In genomic region chr1:69768714-69769113, GRCm38 (mm10) we compare ENCODE assay signal across 13 mouse cellular contexts. TPM values are rescaled to one million over a fixed set of nuclear protein-coding genes. Genes with fewer than 3 reads are reported as not detected.
DNase-seq lines count a peak whose midpoint lies in the region; ATAC-seq and TF ChIP-seq lines count a peak whose summit lies in the region.
"Had no signal": no experiment of that assay in that cellular context is flagged by ENCODE, and none has a peak within 500 bp of the region (broad histone marks: within the 10 kb centered on the region; RNA-seq: fewer than 3 reads in every experiment).

No protein-coding gene starts in this region.

- H3K9ac ChIP-seq in heart, embryonic 16.5 days (ENCODE audit: low read length) = no peak overlapping the region
- no peak overlapping the region for H3K9ac ChIP-seq in heart, adult 2 months (ENCODE audit: low read depth, low read length)
- H3K9ac ChIP-seq in intestine, postnatal 0 days (ENCODE audit: low read depth, low read length) = no peak overlapping the region

- 58% methylated on average over 11 of the region's 11 CpGs for WGBS in heart, embryonic 16.5 days
- 55% methylated on average over 11 of the region's 11 CpGs for WGBS in heart, adult 2 months
- WGBS in intestine, postnatal 0 days = 75% methylated on average over 11 of the region's 11 CpGs

- no peaks in the 10 kb centered on the region for H3K79me2 ChIP-seq in heart, adult 2 months (replicated peaks; ENCODE audit: control insufficient read depth, insufficient read depth, low read length)

- no peak for TF ChIP-seq CTCF in heart, adult 2 months (IDR thresholded peaks at IDR 0.05)
- TF ChIP-seq CTCF in intestine, postnatal 0 days (IDR thresholded peaks at IDR 0.05; ENCODE audit: low read depth) = no peak

- no peak for TF ChIP-seq EP300 in heart, adult 2 months (IDR thresholded peaks at IDR 0.05; ENCODE audit: insufficient read depth, low read depth, low read length)

- H3K4me2 ChIP-seq in heart, embryonic 16.5 days (ENCODE audit: low read depth, low read length) = no peak overlapping the region
- H3K4me2 ChIP-seq in intestine, postnatal 0 days (replicated peaks; ENCODE audit: low read depth) = no peak overlapping the region

- ATAC-seq in heart, embryonic 16.5 days (replicated peaks; ENCODE audit: extremely low read depth, insufficient read depth, low FRiP score) = peak; percentile 85
- no peak for ATAC-seq in intestine, postnatal 0 days

- no peaks in the 10 kb centered on the region for H3K4me1 ChIP-seq in heart, embryonic 16.5 days (ENCODE audit: control insufficient read depth, insufficient read depth, low read length)
- H3K4me1 ChIP-seq in heart, adult 2 months (ENCODE audit: control insufficient read depth, insufficient read depth, low read length) = no peaks in the 10 kb centered on the region
- no peaks in the 10 kb centered on the region for H3K4me1 ChIP-seq in intestine, postnatal 0 days (replicated peaks; ENCODE audit: control insufficient read depth, insufficient read depth, low read length)

- H3K36me3 ChIP-seq in heart, embryonic 16.5 days (ENCODE audit: control insufficient read depth, insufficient read depth) = no peaks in the 10 kb centered on the region
- H3K36me3 ChIP-seq in heart, adult 2 months (ENCODE audit: control insufficient read depth, insufficient read depth, low read length) = no peaks in the 10 kb centered on the region
- no peaks in the 10 kb centered on the region for H3K36me3 ChIP-seq in intestine, postnatal 0 days (ENCODE audit: control insufficient read depth, insufficient read depth)

- no peak overlapping the region for H3K4me3 ChIP-seq in heart, embryonic 16.5 days (ENCODE audit: low read length)
- H3K4me3 ChIP-seq in heart, adult 2 months = no peak overlapping the region
- no peak overlapping the region for H3K4me3 ChIP-seq in intestine, postnatal 0 days (ENCODE audit: low read depth, low read length)
- H3K4me3 ChIP-seq: layer of hippocampus, adult 2 months had no signal

- H3K27me3 ChIP-seq in heart, embryonic 16.5 days (ENCODE audit: control insufficient read depth, insufficient read depth, low read length) = no peaks in the 10 kb centered on the region
- H3K27me3 ChIP-seq in heart, adult 2 months (ENCODE audit: control insufficient read depth, insufficient read depth, low read length) = no peaks in the 10 kb centered on the region
- no peaks in the 10 kb centered on the region for H3K27me3 ChIP-seq in intestine, postnatal 0 days (replicated peaks; ENCODE audit: control insufficient read depth, insufficient read depth, low read length)

- peak overlapping the region; percentile 23; the same call in 1 of the 2 replicates for H3K27ac ChIP-seq in heart, embryonic 16.5 days (ENCODE audit: low read length)
- H3K27ac ChIP-seq in heart, adult 2 months = no peak overlapping the region
- H3K27ac ChIP-seq in intestine, postnatal 0 days (ENCODE audit: low read depth, low read length) = no peak overlapping the region
- H3K27ac ChIP-seq: layer of hippocampus, adult 2 months; stomach, postnatal 0 days had no signal

- intact Hi-C loops in heart, adult 2 months (cut with DNase I) = no loop called here

- H3K9me3 ChIP-seq in heart, embryonic 16.5 days (replicated peaks; ENCODE audit: control insufficient read depth, low read length) = no peaks in the 10 kb centered on the region
- no peaks in the 10 kb centered on the region for H3K9me3 ChIP-seq in intestine, postnatal 0 days (ENCODE audit: control insufficient read depth)

- no peak for DNase-seq in heart, adult 2 months
- DNase-seq in CD4-positive helper T cell, adult 2 months (ENCODE audit: low read depth, low spot score) = peak; percentile 80
- DNase-seq in T-cell, adult 2 months (ENCODE audit: low spot score) = peak; percentile 72
- peak; percentile 71 for DNase-seq in retina, postnatal 1 day
- DNase-seq in adrenal gland, adult 8-10 months = no peak
- DNase-seq: cerebellum, postnatal 25 days; gastrocnemius, postnatal 14 days; kidney, adult 2 months; lung, postnatal 10 days had no signal

- no peak for TF ChIP-seq POLR2A in heart, adult 2 months (IDR thresholded peaks at IDR 0.05; ENCODE audit: insufficient read depth, low read depth, low read length)

RNA-seq across cellular contexts. Expression of gene Spag16, which starts 58.1 kb away (rescaled TPM):
- polyA plus RNA-seq in heart, embryonic 16.5 days (2015; fragmentation: Nextera tagmentation; extraction: Ambion mirVana) = 0.41 and 0.67 TPM in 2 replicates
- not detected for total RNA-seq in heart, adult 2 months (2021)
- polyA plus RNA-seq in heart, adult 2 months (2012; rRNA removed) = 0.47 TPM in 1 of 2 replicates, not detected in the other
- 0.04 and 0.08 TPM in 2 replicates for polyA plus RNA-seq in intestine, postnatal 0 days (2015; fragmentation: Nextera tagmentation; extraction: Ambion mirVana)
- not detected for total RNA-seq in adrenal gland, adult 8-10 months (2022)
- total RNA-seq: gastrocnemius, postnatal 14 days had no signal

Comparison
In these comparisons a context has a peak if more than half of its experiments do, and no peak if none do; other contexts are left out.
1. DNase-seq: peak in CD4-positive helper T cell, adult 2 months (single experiment), T-cell, adult 2 months (single experiment) and retina, postnatal 1 day (single experiment); none in heart, adult 2 months (0 of 2) and adrenal gland, adult 8-10 months (single experiment).